16 mouse cellular contexts compared by ENCODE assay signal in the genomic region with DNA sequence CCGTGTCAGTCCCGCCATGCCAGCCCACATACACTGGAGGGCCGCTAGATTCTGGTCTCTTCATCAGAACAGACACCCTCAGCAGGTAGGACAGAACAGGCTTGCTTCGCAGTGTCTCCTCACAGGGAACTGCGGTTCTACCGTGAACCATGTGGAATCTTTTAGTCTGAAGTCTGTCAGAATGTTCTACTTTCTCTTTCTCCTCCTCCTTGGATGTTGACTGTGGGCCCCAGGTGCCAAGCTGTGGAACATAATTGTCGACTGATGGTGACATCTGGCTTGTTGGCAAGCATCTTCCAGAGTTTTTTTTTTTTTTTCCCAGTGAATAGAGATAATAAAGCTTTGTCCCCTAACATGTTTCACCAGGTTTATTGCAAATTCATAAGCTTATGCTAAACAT.
"Had no signal": no experiment of that assay in that cellular context is flagged by ENCODE, and none has a peak within 500 bp of the region (broad histone marks: within the 10 kb centered on the region; RNA-seq: fewer than 3 reads in every experiment).

No protein-coding gene starts in this region.

- H3K4me3 ChIP-seq: kidney, embryonic 15.5 days; limb, embryonic 15.5 days; liver, embryonic 12.5 days; midbrain, embryonic 10.5 days; midbrain, embryonic 15.5 days; neural tube, embryonic 13.5 days; stomach, embryonic 15.5 days had no signal

- H3K27me3 ChIP-seq: kidney, embryonic 15.5 days; limb, embryonic 15.5 days; liver, embryonic 12.5 days; midbrain, embryonic 15.5 days; neural tube, embryonic 13.5 days; stomach, embryonic 15.5 days had no signal

- H3K4me1 ChIP-seq: kidney, embryonic 15.5 days; limb, embryonic 15.5 days; liver, embryonic 12.5 days; midbrain, embryonic 10.5 days; midbrain, embryonic 15.5 days; neural tube, embryonic 13.5 days; stomach, embryonic 15.5 days had no signal

- H3K4me2 ChIP-seq: kidney, embryonic 15.5 days; limb, embryonic 15.5 days; liver, embryonic 12.5 days; lung, embryonic 14.5 days; midbrain, embryonic 15.5 days; neural tube, embryonic 13.5 days; stomach, embryonic 15.5 days had no signal

- H3K36me3 ChIP-seq: kidney, embryonic 15.5 days; limb, embryonic 15.5 days; liver, embryonic 12.5 days; midbrain, embryonic 10.5 days; midbrain, embryonic 15.5 days; neural tube, embryonic 13.5 days; stomach, embryonic 15.5 days had no signal

- H3K9me3 ChIP-seq: kidney, embryonic 15.5 days; limb, embryonic 15.5 days; liver, embryonic 12.5 days; midbrain, embryonic 10.5 days; midbrain, embryonic 15.5 days; neural tube, embryonic 13.5 days; stomach, embryonic 15.5 days had no signal

- DNase-seq: kidney, postnatal 14 days; lung, embryonic 14.5 days; lung, postnatal 10 days; lung, postnatal 4 days; retina, postnatal 1 day; right cerebral cortex, postnatal 4 days; spleen, adult 18-20 months; thymus, adult 2 months; thymus, postnatal 25 days had no signal

- H3K9ac ChIP-seq: kidney, embryonic 15.5 days; limb, embryonic 15.5 days; liver, embryonic 12.5 days; lung, embryonic 14.5 days; midbrain, embryonic 15.5 days; neural tube, embryonic 13.5 days; stomach, embryonic 15.5 days had no signal

- H3K27ac ChIP-seq: kidney, embryonic 15.5 days; limb, embryonic 15.5 days; liver, embryonic 12.5 days; midbrain, embryonic 10.5 days; midbrain, embryonic 15.5 days; neural tube, embryonic 13.5 days; stomach, embryonic 15.5 days had no signal

- ATAC-seq: liver, embryonic 12.5 days; midbrain, embryonic 15.5 days had no signal
